Mouse (Mus musculus) neural tube, embryonic 13.5 days (tissue): Measurements from ENCODE around the gene Tmem63b. TPM values are rescaled to one million over a fixed set of nuclear protein-coding genes. Genes with fewer than 3 reads are reported as not detected.

Experiments used
- ATAC-seq: fragments of 200-750 bp; cut with Nextera tagmentation; 2 replicates; pipeline ENCODE4 v1.8.0; 2017; ENCODE audit warnings: low read depth, mild to moderate bottlenecking, moderate TSS enrichment, moderate library complexity
- H3K27ac ChIP-seq: fragments of 300-500 bp; sonication (generic); replicated peaks from 2 replicates; pipeline ENCODE4 v1.5.1; 2015; ENCODE audit warnings: moderate library complexity, mild to moderate bottlenecking, inconsistent platforms
- H3K27me3 ChIP-seq: fragments of 300-500 bp; sonication (generic); 2 replicates; pipeline ENCODE4 v1.6.1; 2015; ENCODE audit warnings: mild to moderate bottlenecking, inconsistent platforms
- H3K36me3 ChIP-seq: fragments of 300-500 bp; sonication (generic); 2 replicates; pipeline ENCODE4 v1.6.1; 2015; ENCODE audit warnings: mild to moderate bottlenecking, inconsistent platforms
- H3K4me1 ChIP-seq: fragments of 300-500 bp; sonication (generic); replicated peaks from 2 replicates; pipeline ENCODE4 v1.6.1; 2015; ENCODE audit warnings: inconsistent platforms
- H3K4me2 ChIP-seq: fragments of 300-500 bp; sonication (generic); 2 replicates; pipeline ENCODE4 v1.6.1; 2015; ENCODE audit warnings: inconsistent platforms, mild to moderate bottlenecking, moderate library complexity
- H3K4me3 ChIP-seq: fragments of 300-500 bp; sonication (generic); 2 replicates; pipeline ENCODE4 v1.5.1; 2015; ENCODE audit warnings: mild to moderate bottlenecking, inconsistent platforms
- H3K9ac ChIP-seq: fragments of 300-500 bp; sonication (generic); 2 replicates; pipeline ENCODE4 v1.6.1; 2015; ENCODE audit warnings: moderate library complexity, mild to moderate bottlenecking, inconsistent platforms
- H3K9me3 ChIP-seq: fragments of 300-500 bp; sonication (generic); 2 replicates; pipeline ENCODE4 v1.6.1; 2016; ENCODE audit warnings: inconsistent platforms
- WGBS: fragments of 180-500 bp; shearing (Covaris S2); methylation state at CpG from one replicate; pipeline ENCODE4 v1.1.7; 2015; 5-methylcytosine and 5-hydroxymethylcytosine counted together
- polyA plus RNA-seq: library from polyadenylated mRNA; unstranded; fragments of >200 nt; fragmentation: Nextera tagmentation; extraction: Ambion mirVana; gene quantifications from 2 replicates; pipeline ENCODE4 v1.2.1, GENCODE M21; 2015

Tmem63b gene
- polyA plus RNA-seq, 1 experiment from 2014 or later = 127 TPM

DNA sequence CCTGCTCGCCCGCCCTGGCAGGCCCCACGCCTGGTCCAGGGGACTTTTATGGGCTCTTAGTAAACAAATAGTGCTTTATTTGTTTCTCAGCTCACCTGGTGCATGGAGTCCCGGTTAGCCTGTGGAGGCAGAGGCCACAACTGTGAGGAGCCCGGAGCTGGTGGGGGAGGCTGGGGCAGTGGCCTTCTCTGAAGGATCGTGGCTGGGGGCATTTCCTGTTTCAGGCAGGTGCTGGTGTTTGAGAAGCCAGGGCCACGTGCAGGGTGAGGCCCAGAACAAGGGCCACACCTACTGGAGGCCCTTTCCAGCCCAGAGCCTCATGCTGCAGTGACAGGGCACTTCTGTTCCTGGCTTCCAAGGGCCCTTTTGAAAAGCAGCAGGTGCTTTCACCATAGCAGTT is 39.5 kb upstream of the Tmem63b start:
- WGBS = 58% methylated on average over 7 of the region's 7 CpGs
- Histone ChIP-seq H3K9ac (no peak overlapping the region), H3K4me2 (no peak overlapping the region), H3K4me1 (peaks cover 17% of the 10 kb centered on the region), H3K27ac (no peak overlapping the region), H3K27me3 (no peaks in the 10 kb centered on the region), H3K36me3 (no peaks in the 10 kb centered on the region), H3K9me3 (no peaks in the 10 kb centered on the region), H3K4me3 (no peak overlapping the region)
- ATAC-seq = no peak

DNA sequence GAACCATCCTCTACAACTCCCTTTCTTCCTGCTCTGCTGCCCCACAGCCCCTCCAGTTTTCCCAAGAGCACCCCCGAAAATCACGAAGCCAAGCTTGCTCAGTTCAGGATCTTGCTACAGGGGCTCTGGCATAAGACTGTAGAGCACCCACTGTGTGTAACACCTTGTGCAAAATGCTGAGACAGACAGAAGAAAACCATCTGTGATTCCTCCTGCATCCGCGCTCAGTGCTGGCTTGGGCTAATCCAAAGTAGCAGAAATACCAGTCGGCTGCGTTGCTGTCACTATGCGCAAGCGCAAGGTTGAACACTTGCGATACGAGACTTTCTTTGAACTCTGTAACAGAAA is 37.8 kb upstream of the Tmem63b start:
- H3K4me1 ChIP-seq = peaks cover 17% of the 10 kb centered on the region
- no peak overlapping the region for H3K27ac ChIP-seq
- 85% methylated on average over 10 of the region's 10 CpGs for WGBS
- no peaks in the 10 kb centered on the region for H3K27me3 ChIP-seq
- no peak overlapping the region for H3K4me2 ChIP-seq
- ATAC-seq = peak; percentile 24
- H3K9me3 ChIP-seq = no peaks in the 10 kb centered on the region
- no peaks in the 10 kb centered on the region for H3K36me3 ChIP-seq
- H3K9ac ChIP-seq = no peak overlapping the region
- no peak overlapping the region; the same call in 1 of the 2 replicates for H3K4me3 ChIP-seq

DNA sequence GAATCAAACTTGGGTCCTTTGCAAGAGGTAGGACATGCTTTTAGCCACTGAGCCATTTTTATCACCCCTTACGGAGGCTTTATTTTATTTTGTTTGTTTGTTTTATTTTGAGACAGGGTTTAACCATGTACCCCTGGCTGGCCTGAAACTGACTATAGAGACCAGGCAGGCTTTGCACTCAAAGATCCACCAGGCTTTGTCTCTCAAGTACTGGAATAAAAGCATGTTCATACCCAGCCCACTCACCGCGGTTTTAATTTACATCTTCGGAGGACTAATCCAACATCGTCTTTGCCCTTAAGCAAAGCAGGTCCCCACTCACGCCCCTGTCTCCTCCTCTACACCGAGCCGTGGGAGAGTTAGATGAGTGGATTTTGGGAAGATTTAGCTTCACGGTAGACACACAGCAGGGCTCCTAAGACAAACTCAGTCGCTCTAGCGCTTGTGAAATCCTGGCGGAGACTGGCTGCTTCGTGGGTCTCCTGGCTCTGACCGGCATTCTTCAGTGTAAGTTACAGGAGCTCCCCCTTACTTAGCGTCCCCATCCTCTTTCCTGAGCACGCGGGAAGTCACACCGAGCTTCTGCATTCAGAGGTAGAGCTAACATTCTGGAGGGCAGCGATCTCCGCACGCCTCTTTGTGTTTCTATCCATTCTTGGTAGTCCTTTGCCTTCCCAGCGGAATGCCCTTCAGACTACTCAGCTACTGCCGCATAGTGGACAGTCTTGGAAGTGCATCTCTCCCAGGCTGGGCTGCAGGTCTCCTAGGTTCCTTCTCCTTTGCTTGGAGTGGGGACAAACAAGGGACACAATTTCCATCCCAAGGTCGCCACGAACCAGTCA is 37.2 kb upstream of the Tmem63b start:
- H3K27ac ChIP-seq = peak overlapping the region; percentile 92
- 5% methylated on average over 25 of the region's 25 CpGs for WGBS
- H3K4me2 ChIP-seq = peak overlapping the region; percentile 62
- H3K36me3 ChIP-seq = no peaks in the 10 kb centered on the region
- no peaks in the 10 kb centered on the region for H3K9me3 ChIP-seq
- no peaks in the 10 kb centered on the region for H3K27me3 ChIP-seq
- peak overlapping the region; percentile 86 for H3K9ac ChIP-seq
- ATAC-seq = peak; percentile 78
- peak overlapping the region; percentile 50 for H3K4me3 ChIP-seq
- H3K4me1 ChIP-seq = peaks cover 17% of the 10 kb centered on the region

DNA sequence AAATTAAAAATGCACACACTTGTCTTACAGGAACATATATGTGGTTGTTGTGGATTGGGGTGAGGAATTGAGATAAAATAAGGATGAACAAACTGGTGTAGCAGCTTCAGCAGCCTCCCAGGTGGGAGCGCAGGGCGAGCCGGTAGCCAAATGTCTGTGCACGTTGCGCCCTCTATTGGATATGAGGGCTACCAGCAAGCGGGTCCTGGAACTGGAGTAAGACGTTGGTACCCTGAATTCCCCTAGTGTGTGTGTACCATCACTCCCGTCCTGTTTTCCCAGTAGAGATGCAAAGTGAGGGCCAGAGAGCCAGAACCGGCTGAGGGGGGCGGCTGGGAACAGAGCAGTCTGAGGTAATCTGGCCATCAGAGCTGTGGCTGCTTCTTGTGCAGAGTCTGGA is 31.6 kb upstream of the Tmem63b start:
- peak; percentile 51; the same call in 1 of the 2 replicates for ATAC-seq
- Histone ChIP-seq H3K4me3 (no peak overlapping the region), H3K9ac (no peak overlapping the region), H3K27ac (no peak overlapping the region), H3K27me3 (no peaks in the 10 kb centered on the region), H3K36me3 (no peaks in the 10 kb centered on the region), H3K4me1 (peaks cover 12% of the 10 kb centered on the region), H3K9me3 (no peaks in the 10 kb centered on the region), H3K4me2 (no peak overlapping the region)
- 9% methylated on average over 10 of the region's 10 CpGs for WGBS

DNA sequence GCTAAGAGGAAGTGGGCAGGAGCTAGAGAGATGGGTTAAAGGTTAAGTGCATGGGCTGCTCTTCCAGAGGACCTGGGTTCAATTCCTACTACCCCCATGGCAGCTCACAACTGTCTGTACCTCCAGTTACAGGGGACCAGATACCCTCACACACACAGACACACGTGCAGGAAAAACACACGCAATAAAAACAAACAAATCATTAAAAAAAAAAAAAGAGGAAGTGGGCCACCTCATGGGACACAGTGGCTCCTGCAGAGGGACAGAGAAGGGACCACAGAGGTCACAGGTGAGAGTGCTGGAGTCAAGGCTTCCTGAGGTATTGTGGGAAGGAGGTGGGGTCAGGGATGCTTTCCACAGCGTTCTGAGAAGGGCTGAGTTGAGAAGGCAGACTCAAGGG is 24.8 kb upstream of the Tmem63b start:
- Histone ChIP-seq H3K4me1 (no peaks in the 10 kb centered on the region), H3K9ac (no peak overlapping the region), H3K4me3 (no peak overlapping the region), H3K36me3 (no peaks in the 10 kb centered on the region), H3K27ac (no peak overlapping the region), H3K4me2 (no peak overlapping the region), H3K9me3 (no peaks in the 10 kb centered on the region), H3K27me3 (no peaks in the 10 kb centered on the region)
- no peak for ATAC-seq
- WGBS = 65% methylated on average over 3 of the region's 3 CpGs

DNA sequence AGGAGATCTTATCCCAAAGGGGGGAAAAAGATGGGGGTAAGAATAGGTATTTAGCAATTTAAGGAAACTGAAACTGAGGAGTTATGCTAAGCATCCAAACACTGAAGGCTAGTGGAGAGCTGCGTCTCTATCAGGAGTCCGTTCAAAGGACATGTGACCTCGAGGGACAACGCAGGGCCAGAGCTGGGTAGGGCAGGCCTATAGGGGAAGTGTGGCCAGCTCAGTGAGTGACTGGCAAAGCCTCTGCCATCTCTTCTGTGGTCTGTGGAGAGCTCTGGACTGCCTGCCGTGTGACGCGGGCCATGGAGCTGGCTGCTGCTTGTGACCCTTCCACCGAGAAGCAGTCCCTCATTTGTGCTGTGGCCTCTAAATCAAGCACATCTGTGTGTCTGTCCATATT is 23.7 kb upstream of the Tmem63b start:
- H3K9ac ChIP-seq = no peak overlapping the region
- no peaks in the 10 kb centered on the region for H3K27me3 ChIP-seq
- no peaks in the 10 kb centered on the region for H3K9me3 ChIP-seq
- no peaks in the 10 kb centered on the region for H3K36me3 ChIP-seq
- H3K4me2 ChIP-seq = no peak overlapping the region
- H3K4me3 ChIP-seq = no peak overlapping the region
- H3K4me1 ChIP-seq = no peaks in the 10 kb centered on the region
- WGBS = 79% methylated on average over 8 of the region's 8 CpGs
- ATAC-seq = no peak
- H3K27ac ChIP-seq = no peak overlapping the region

DNA sequence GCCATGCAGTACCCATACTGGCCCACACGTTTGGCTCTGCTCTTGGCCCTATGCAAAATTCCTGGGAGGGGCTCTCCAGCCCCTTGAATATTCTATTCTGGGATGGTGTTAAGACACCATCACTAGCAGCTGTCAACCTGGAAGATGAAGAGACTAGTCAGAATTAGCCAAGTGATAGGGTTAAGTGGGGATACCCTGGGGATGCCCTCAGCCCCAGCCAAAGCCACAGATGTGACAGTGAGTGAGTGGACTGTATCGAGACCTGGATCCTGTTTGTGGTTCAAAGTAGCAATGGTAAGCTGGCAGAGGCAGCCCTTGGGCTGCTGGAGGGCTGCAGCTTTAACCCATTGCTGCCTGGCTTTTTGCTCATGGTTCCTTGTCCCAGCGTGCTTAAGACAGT is 23.1 kb upstream of the Tmem63b start:
- Histone ChIP-seq H3K27me3 (no peaks in the 10 kb centered on the region), H3K9ac (no peak overlapping the region), H3K4me3 (no peak overlapping the region), H3K27ac (no peak overlapping the region), H3K4me2 (no peak overlapping the region), H3K4me1 (no peaks in the 10 kb centered on the region), H3K9me3 (no peaks in the 10 kb centered on the region), H3K36me3 (no peaks in the 10 kb centered on the region)
- no peak for ATAC-seq
- WGBS = 44% methylated on average over 3 of the region's 3 CpGs

DNA sequence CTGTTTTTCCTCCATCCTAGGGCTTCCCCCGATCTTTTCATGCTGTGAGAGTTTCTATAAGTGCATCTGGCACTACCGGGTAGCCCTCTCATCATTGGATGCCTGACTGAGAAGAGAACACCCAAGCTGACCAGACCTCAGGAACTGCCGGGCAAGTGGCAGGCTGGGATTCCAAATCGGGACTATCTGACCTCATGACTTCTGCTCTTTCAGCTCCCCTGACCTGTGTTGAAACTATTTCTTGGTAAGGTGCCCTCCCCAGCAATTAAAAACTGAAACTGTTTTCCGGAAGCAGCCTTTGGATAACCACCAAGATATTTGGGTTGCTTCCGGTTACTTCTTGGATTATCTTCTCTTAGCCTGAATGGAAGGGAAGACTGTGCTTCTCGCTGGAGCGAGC is 21.5 kb upstream of the Tmem63b start:
- no peak for ATAC-seq
- no peak overlapping the region for H3K4me3 ChIP-seq
- H3K4me1 ChIP-seq = no peaks in the 10 kb centered on the region
- H3K9ac ChIP-seq = no peak overlapping the region
- H3K27ac ChIP-seq = no peak overlapping the region
- H3K9me3 ChIP-seq = no peaks in the 10 kb centered on the region
- H3K27me3 ChIP-seq = no peaks in the 10 kb centered on the region
- WGBS = 85% methylated on average over 8 of the region's 8 CpGs
- H3K4me2 ChIP-seq = no peak overlapping the region
- no peaks in the 10 kb centered on the region for H3K36me3 ChIP-seq

DNA sequence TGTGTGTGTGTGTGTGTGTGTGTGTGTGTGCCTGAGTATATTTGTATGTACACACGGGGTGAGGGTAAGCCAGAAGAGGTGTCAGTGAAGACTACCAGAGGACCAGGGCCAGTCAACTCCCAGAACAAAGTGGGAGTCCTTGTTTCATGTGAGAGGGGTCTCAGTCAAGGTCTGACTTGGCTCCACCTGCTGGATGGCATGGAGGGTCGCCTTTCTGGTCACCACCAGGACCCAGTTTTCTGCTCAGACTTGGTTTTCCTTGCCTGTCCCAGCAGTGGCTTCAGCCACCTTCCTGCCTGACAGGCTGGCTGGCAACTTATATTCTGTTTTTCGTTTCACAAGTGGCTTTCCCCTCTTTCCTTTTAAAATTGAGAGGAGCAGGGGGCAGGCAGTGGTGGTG is 20.7 kb upstream of the Tmem63b start:
- WGBS = 30% methylated on average over 3 of the region's 3 CpGs
- Histone ChIP-seq H3K4me3 (no peak overlapping the region), H3K9me3 (no peaks in the 10 kb centered on the region), H3K27me3 (no peaks in the 10 kb centered on the region), H3K4me2 (no peak overlapping the region), H3K9ac (0 out of 2 replicates have a peak overlapping the region, but pooled peaks have one; percentile 34), H3K36me3 (no peaks in the 10 kb centered on the region), H3K4me1 (no peaks in the 10 kb centered on the region), H3K27ac (no peak overlapping the region)
- no peak for ATAC-seq

DNA sequence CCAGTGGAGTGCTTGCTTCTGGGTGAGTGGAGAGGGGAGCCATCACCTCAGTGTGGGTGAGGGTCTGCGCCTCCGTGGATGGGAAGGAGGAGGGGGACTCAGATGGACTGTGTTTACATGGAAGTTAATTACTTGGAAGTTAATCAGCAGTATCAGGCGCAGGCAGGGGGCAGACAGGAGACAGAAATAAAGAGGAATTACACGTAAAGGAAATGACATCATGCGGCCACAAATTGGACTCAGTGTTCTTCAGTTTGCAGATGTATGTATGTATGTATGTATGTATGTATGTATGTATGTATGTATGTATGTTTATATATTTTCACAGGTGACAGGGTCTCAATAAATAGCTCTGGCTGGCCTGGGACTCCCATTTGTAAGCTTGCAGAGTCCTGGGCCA is 20.1 kb upstream of the Tmem63b start:
- no peak for ATAC-seq
- WGBS = 66% methylated on average over 5 of the region's 5 CpGs
- no peak overlapping the region for H3K9ac ChIP-seq

DNA sequence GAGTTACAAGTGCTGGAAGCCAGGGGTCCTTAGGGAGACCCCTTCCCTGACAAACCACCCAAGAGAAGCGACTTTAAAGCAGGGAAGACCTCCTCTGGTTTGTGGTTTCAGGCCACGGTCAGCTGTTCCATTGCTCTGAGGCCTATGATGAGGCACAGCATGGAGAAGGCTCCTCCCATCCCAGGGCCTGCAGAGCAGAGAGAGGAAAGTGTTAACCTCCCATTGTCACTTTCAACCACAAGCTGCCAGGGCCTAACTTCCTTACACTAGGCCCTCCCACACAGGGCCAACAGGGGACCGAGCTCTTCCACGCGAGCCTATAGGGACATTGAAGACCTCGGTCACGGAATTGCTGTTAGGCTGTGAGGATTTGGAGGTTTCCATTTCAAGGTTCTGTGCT is 16.5 kb upstream of the Tmem63b start:
- Histone ChIP-seq H3K4me1 (0 out of 2 replicates have a peak, but pooled peaks cover 4% of the 10 kb centered on the region), H3K4me3 (no peak overlapping the region), H3K27me3 (no peaks in the 10 kb centered on the region), H3K36me3 (peaks cover 14% of the 10 kb centered on the region), H3K9me3 (no peaks in the 10 kb centered on the region), H3K4me2 (no peak overlapping the region), H3K27ac (no peak overlapping the region), H3K9ac (no peak overlapping the region)
- ATAC-seq = no peak
- WGBS = 63% methylated on average over 7 of the region's 7 CpGs

More for the DNA sequence above, 20.1 kb upstream of the Tmem63b start:
- Histone ChIP-seq H3K9me3 (no peaks in the 10 kb centered on the region), H3K27ac (no peak overlapping the region), H3K4me1 (no peaks in the 10 kb centered on the region), H3K4me3 (no peak overlapping the region), H3K4me2 (no peak overlapping the region), H3K36me3 (no peaks in the 10 kb centered on the region), H3K27me3 (no peaks in the 10 kb centered on the region)

DNA sequence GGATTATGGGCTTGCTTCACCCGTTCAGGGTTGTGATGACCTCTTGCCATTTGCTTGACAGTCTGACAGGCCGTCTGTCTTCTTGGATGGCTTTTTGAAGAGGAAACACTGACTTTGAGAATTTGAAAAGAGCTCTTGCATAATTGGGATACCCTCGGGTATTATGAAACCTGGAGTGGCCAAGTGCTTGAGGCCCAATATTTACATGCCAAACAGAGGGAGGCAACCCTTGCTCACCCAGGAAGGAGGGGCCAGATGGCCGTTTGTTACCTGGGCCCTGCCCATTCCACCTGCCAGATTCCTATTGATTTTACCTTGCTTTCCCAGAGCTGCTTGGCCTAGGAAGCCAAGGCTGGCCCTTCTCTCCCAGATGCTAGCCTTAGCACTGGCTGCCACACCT is 15.5 kb upstream of the Tmem63b start:
- peaks cover 22% of the 10 kb centered on the region for H3K36me3 ChIP-seq
- H3K4me1 ChIP-seq = 0 out of 2 replicates have a peak, but pooled peaks cover 4% of the 10 kb centered on the region
- no peak for ATAC-seq
- no peak overlapping the region for H3K27ac ChIP-seq
- H3K9me3 ChIP-seq = no peaks in the 10 kb centered on the region
- no peak overlapping the region for H3K4me2 ChIP-seq
- 58% methylated on average over 4 of the region's 4 CpGs for WGBS
- no peak overlapping the region for H3K9ac ChIP-seq
- no peaks in the 10 kb centered on the region for H3K27me3 ChIP-seq
- no peak overlapping the region for H3K4me3 ChIP-seq

DNA sequence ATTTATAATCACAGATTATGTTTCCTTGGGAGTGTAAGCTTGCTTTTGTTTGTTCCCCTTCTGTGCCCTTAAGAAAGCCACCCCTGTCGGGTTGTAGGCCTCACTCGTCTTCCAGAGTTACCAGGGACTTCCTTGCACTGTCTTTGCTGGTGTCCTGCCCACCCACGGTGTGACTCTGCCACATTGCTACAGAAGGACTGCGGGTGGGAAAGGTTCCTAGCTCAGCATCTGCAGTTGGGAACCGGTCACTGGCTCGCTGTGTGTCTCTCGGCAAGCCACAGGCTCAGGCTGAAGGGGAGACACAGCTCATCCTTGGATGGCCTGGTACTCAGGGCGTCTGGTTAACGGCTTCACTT is 14.5 kb upstream of the Tmem63b start:
- ATAC-seq = no peak
- H3K27me3 ChIP-seq = no peaks in the 10 kb centered on the region
- no peaks in the 10 kb centered on the region for H3K9me3 ChIP-seq
- no peak overlapping the region for H3K9ac ChIP-seq
- 76% methylated on average over 9 of the region's 9 CpGs for WGBS
- no peak overlapping the region for H3K27ac ChIP-seq
- peaks cover 27% of the 10 kb centered on the region for H3K36me3 ChIP-seq
- H3K4me2 ChIP-seq = no peak overlapping the region
- 0 out of 2 replicates have a peak, but pooled peaks cover 4% of the 10 kb centered on the region for H3K4me1 ChIP-seq
- H3K4me3 ChIP-seq = no peak overlapping the region
